Mouse (Mus musculus): ENCODE results near the gene Capzb. TPM values are rescaled to one million over a fixed set of nuclear protein-coding genes. Genes with fewer than 3 reads are reported as not detected.

The Capzb gene
- total RNA-seq, 4 experiments from 2014 or later: 357 to 412 (median 388) TPM

- DNase-seq: no peak
Observed at GRCm38 (mm10) chr4:139209130-139209840, 16.6 kb downstream of the Capzb start.

GRCm38 (mm10) chr4:139211975-139212831, 19.5 kb downstream of the Capzb start:
- no peak for DNase-seq

- no peak for DNase-seq
Observed at GRCm38 (mm10) chr4:139213086-139213485, 20.4 kb downstream of the Capzb start.

- no peak for DNase-seq
Observed at GRCm38 (mm10) chr4:139213935-139214371, 21.3 kb downstream of the Capzb start.

- DNase-seq: peak; percentile 58
Observed at GRCm38 (mm10) chr4:139216566-139216965, 23.9 kb downstream of the Capzb start.

- no peak for DNase-seq
Observed at GRCm38 (mm10) chr4:139218539-139218938, 25.8 kb downstream of the Capzb start.

- DNase-seq: no peak
Observed at GRCm38 (mm10) chr4:139219656-139220055, 27.0 kb downstream of the Capzb start.

GRCm38 (mm10) chr4:139220978-139221377, 28.3 kb downstream of the Capzb start:
- DNase-seq: no peak

- DNase-seq: no peak
Observed at GRCm38 (mm10) chr4:139221837-139222236, 29.1 kb downstream of the Capzb start.

GRCm38 (mm10) chr4:139225115-139225514, 32.4 kb downstream of the Capzb start:
- DNase-seq: no peak

GRCm38 (mm10) chr4:139225944-139226343, 33.2 kb downstream of the Capzb start:
- no peak for DNase-seq

GRCm38 (mm10) chr4:139226504-139227216, 34.0 kb downstream of the Capzb start:
- peak; percentile 53 for DNase-seq

GRCm38 (mm10) chr4:139227923-139228322, 35.2 kb downstream of the Capzb start:
- DNase-seq: peak; percentile 55

- DNase-seq: no peak
Observed at GRCm38 (mm10) chr4:139229271-139229670, 36.6 kb downstream of the Capzb start.

- DNase-seq: no peak
Observed at GRCm38 (mm10) chr4:139230376-139231120, 37.8 kb downstream of the Capzb start.

- no peak for DNase-seq
Observed at GRCm38 (mm10) chr4:139231163-139231562, 38.5 kb downstream of the Capzb start.

- no peak for DNase-seq
Observed at GRCm38 (mm10) chr4:139232479-139233145, 39.9 kb downstream of the Capzb start.

GRCm38 (mm10) chr4:139233146-139233495, 40.4 kb downstream of the Capzb start:
- peak; percentile 68 for DNase-seq

GRCm38 (mm10) chr4:139233755-139234254, 41.1 kb downstream of the Capzb start:
- DNase-seq: no peak

GRCm38 (mm10) chr4:139234261-139234660, 41.6 kb downstream of the Capzb start:
- no peak for DNase-seq

- DNase-seq: no peak
Observed at GRCm38 (mm10) chr4:139235556-139235955, 42.9 kb downstream of the Capzb start.

All from adrenal gland, adult 8-10 months (tissue).